Mouse (Mus musculus) myocyte (in vitro differentiated cells): ENCODE results near the gene Ccdc188.

Experiments
- CEBPB ChIP-seq: IDR thresholded peaks from 2 replicates; pipeline ENCODE4 v1.6.1; 2011; ENCODE audit warnings: mild to moderate bottlenecking, moderate library complexity; ENCODE audit not compliant: poor library complexity, insufficient read depth, severe bottlenecking
- E2F4 ChIP-seq: IDR thresholded peaks from one replicate; pipeline ENCODE4 v1.6.1; 2011; ENCODE audit warnings: mild to moderate bottlenecking, control low read depth, moderate library complexity; ENCODE audit not compliant: insufficient read depth
- MAX ChIP-seq: IDR thresholded peaks from one replicate; pipeline ENCODE4 v1.6.1; 2011; ENCODE audit warnings: low read depth, mild to moderate bottlenecking, control low read depth
- MYOG ChIP-seq, 3 experiments: IDR thresholded peaks; one replicate each; pipeline ENCODE4 v1.6.1; 2011; ENCODE audit warnings: control low read depth in 2 of 3, low read depth in 2 of 3, mild to moderate bottlenecking in 2 of 3; ENCODE audit not compliant: insufficient read length in 2 of 3, control insufficient read depth in 1 of 3, insufficient read depth in 1 of 3
- POLR2A ChIP-seq: IDR thresholded peaks from one replicate; pipeline ENCODE4 v1.6.1; 2011; ENCODE audit warnings: low read depth, mild to moderate bottlenecking, control low read depth, moderate library complexity; ENCODE audit not compliant: insufficient read length
- REST ChIP-seq: IDR thresholded peaks from one replicate; pipeline ENCODE4 v1.6.1; 2011; ENCODE audit warnings: mild to moderate bottlenecking, control low read depth, moderate library complexity; ENCODE audit not compliant: insufficient read depth, insufficient read length
- TCF12 ChIP-seq: IDR thresholded peaks from one replicate; pipeline ENCODE4 v1.6.1; 2011; ENCODE audit warnings: mild to moderate bottlenecking, control low read depth; ENCODE audit not compliant: poor library complexity, insufficient read depth, severe bottlenecking

GRCm38 (mm10) chr16:18197881-18198280, 19.8 kb upstream of the Ccdc188 start:
- no peak for TF ChIP-seq POLR2A
- TF ChIP-seq MYOG (IDR thresholded peaks at IDR 0.05; ENCODE audit: control insufficient read depth in 1 of 3, insufficient read depth in 1 of 3, insufficient read length in 2 of 3, low read depth in 2 of 3) = no peak
- TF ChIP-seq CEBPB = no peak
- TF ChIP-seq REST = no peak
- no peak for TF ChIP-seq E2F4
- no peak for TF ChIP-seq MAX
- no peak for TF ChIP-seq TCF12
